Mouse (Mus musculus): Measurements from ENCODE around the gene Serinc4. TPM values are rescaled to one million over a fixed set of nuclear protein-coding genes. Genes with fewer than 3 reads are reported as not detected.

Serinc4 gene
- polyA plus RNA-seq, 1 experiment: not detected

DNA sequence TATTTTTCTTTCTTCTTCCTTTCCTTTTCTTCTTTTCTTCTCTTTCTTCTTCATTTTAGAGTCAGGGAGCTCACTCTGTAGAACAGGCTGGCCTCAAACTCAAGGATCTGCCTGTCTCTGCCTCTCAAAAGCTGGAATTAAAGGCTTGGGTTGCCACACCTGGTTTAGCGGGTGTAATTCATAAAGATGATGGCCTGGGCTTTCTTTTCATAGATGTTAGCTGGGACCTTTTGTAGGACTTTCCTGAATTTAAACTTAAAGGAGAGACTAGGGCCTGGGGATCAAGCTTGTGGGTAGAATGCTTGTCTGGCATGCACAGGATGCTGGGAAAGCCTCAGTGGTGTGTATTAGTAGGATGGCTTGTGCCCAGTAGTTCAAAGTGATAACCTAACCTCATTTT, 12.4 kb downstream of the Serinc4 start, which contains the start of gene Ell3:
Gene Ell3, minus strand, starts transcription at position 101 of the 400 bp plus-strand sequence.
- 91% methylated on average over 1 of the region's 1 CpGs for WGBS
- Histone ChIP-seq H3K4me3 (replicated peaks; ENCODE audit: control insufficient read depth, low read depth, low read length) (no peak within 1 kb of the TSS), H3K27ac (ENCODE audit: control insufficient read depth, insufficient read depth, low read depth, low read length, poor library complexity) (no peak within 1 kb of the TSS), H3K4me1 (ENCODE audit: control insufficient read depth, insufficient read depth, low read length) (peaks cover 1% of the 10 kb centered on the region; the same call in 1 of the 2 replicates)
- TF ChIP-seq CTCF (IDR thresholded peaks at IDR 0.05; ENCODE audit: control insufficient read depth, insufficient read depth, low read length) (no peak), POLR2A (IDR thresholded peaks at IDR 0.05; ENCODE audit: borderline replicate concordance, control insufficient read depth, low read depth, low read length) (no peak)

GRCm38 (mm10) chr2:121443068-121443349, 13.6 kb downstream of the Serinc4 start:
- no peak for TF ChIP-seq POLR2A (IDR thresholded peaks at IDR 0.05; ENCODE audit: borderline replicate concordance, control insufficient read depth, low read depth, low read length)
- no peak for TF ChIP-seq CTCF (IDR thresholded peaks at IDR 0.05; ENCODE audit: control insufficient read depth, insufficient read depth, low read length)
- WGBS: 5% methylated on average over 8 of the region's 8 CpGs
- H3K4me3 ChIP-seq (replicated peaks; ENCODE audit: control insufficient read depth, low read depth, low read length): peak overlapping the region; percentile 64
- H3K27ac ChIP-seq (ENCODE audit: control insufficient read depth, insufficient read depth, low read depth, low read length, poor library complexity): no peak overlapping the region
- peaks cover 1% of the 10 kb centered on the region; the same call in 1 of the 2 replicates for H3K4me1 ChIP-seq (ENCODE audit: control insufficient read depth, insufficient read depth, low read length)

DNA sequence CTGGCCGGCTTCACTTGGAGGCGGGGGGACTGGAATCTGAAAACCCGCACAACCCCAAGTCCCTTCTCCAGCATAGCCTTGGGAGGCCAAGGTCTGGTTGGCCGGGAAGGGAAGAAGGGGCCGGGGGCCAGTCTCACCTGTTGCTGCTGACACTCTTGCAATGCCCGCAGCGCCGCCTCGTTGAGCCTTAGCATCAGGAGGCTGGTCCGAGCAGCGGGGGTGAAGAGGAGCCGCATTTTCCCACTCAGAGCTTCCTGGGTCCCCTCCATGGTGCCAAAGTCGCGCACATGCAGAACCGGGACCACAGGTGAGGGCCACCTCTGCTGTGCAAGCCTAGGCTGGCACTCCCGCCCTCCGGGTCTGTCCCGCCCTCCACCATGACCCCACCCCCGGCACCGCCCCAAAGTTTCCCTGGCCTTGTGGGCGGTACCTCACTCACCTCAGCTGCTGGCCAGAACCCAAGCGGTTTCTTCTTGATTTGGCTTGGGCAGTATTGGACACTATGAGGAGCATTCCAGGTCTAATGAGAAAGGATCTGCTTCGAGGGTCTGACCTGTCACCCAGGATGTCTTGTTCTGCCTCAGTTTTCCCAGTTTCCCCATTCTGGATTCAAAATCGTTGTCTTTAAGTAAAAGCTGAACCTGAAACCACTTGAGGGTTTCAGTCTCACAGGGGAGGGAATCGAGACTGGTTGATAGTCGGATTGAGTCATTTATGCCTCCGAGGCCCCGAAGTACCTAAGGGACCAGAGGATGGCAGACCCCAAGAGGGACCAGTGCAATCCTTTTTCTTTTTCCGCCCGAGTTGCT, 14.1 kb downstream of the Serinc4 start:
- peak overlapping the region; percentile 64 for H3K4me3 ChIP-seq (replicated peaks; ENCODE audit: control insufficient read depth, low read depth, low read length)
- peak overlapping the region; percentile 13; the same call in 1 of the 2 replicates for H3K27ac ChIP-seq (ENCODE audit: control insufficient read depth, insufficient read depth, low read depth, low read length, poor library complexity)
- peaks cover 1% of the 10 kb centered on the region; the same call in 1 of the 2 replicates for H3K4me1 ChIP-seq (ENCODE audit: control insufficient read depth, insufficient read depth, low read length)
- under 1% methylated on average over 30 of the region's 30 CpGs for WGBS
- TF ChIP-seq POLR2A (IDR thresholded peaks at IDR 0.05; ENCODE audit: borderline replicate concordance, control insufficient read depth, low read depth, low read length): no peak
- no peak for TF ChIP-seq CTCF (IDR thresholded peaks at IDR 0.05; ENCODE audit: control insufficient read depth, insufficient read depth, low read length)

GRCm38 (mm10) chr2:121441800-121442199, 14.8 kb downstream of the Serinc4 start:
- TF ChIP-seq POLR2A (IDR thresholded peaks at IDR 0.05; ENCODE audit: borderline replicate concordance, control insufficient read depth, low read depth, low read length) (no peak), CTCF (IDR thresholded peaks at IDR 0.05; ENCODE audit: control insufficient read depth, insufficient read depth, low read length) (no peak)
- peak overlapping the region; percentile 64 for H3K4me3 ChIP-seq (replicated peaks; ENCODE audit: control insufficient read depth, low read depth, low read length)
- WGBS: 26% methylated on average over 11 of the region's 11 CpGs
- H3K4me1 ChIP-seq (ENCODE audit: control insufficient read depth, insufficient read depth, low read length): peaks cover 1% of the 10 kb centered on the region; the same call in 1 of the 2 replicates
- H3K27ac ChIP-seq (ENCODE audit: control insufficient read depth, insufficient read depth, low read depth, low read length, poor library complexity): peak overlapping the region; percentile 13; the same call in 1 of the 2 replicates

DNA sequence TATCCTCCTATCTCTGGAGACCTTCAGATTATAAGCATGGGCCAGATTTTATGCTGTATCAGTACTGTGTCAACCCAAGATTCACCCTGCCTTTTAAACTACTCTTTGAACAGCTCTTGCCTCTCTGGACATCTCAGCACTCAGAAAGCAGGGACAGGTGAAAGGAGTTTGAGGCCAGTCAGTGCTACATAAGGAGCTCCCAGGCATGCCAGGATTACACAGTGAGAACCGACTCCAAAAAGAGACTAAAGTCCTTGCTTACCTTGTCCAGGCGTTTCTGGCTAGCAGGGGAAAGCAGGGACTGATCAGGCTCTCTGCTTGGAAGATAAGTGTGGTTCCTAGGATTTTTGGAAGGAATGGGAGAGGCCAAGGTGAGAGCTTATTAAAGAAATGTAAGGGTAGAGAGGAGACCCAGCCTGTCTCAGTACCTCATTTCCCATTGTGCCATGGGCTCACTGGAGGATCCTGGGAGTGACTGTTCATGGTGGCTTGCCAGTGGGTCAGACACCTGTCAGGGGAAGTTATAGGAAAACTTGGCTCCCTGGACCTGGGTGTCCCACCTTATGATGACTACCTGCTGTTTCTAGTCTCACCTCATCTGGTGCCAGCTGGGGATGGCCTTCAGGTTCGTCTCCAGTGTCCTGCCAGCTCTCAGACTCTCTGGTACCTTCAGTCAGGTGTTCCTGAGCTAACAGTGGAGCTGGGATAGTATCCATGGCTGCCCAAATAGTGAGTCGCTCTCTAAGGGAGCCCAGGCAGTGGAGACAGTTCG, 15.6 kb downstream of the Serinc4 start:
- no peak overlapping the region for H3K4me3 ChIP-seq (replicated peaks; ENCODE audit: control insufficient read depth, low read depth, low read length)
- 72% methylated on average over 5 of the region's 5 CpGs for WGBS
- H3K27ac ChIP-seq (ENCODE audit: control insufficient read depth, insufficient read depth, low read depth, low read length, poor library complexity): no peak overlapping the region
- TF ChIP-seq CTCF (IDR thresholded peaks at IDR 0.05; ENCODE audit: control insufficient read depth, insufficient read depth, low read length) (no peak), POLR2A (IDR thresholded peaks at IDR 0.05; ENCODE audit: borderline replicate concordance, control insufficient read depth, low read depth, low read length) (no peak)
- H3K4me1 ChIP-seq (ENCODE audit: control insufficient read depth, insufficient read depth, low read length): peaks cover 1% of the 10 kb centered on the region; the same call in 1 of the 2 replicates

- Histone ChIP-seq H3K4me1 (ENCODE audit: control insufficient read depth, insufficient read depth, low read length) (peaks cover 1% of the 10 kb centered on the region; the same call in 1 of the 2 replicates), H3K4me3 (replicated peaks; ENCODE audit: control insufficient read depth, low read depth, low read length) (no peak overlapping the region), H3K27ac (ENCODE audit: control insufficient read depth, insufficient read depth, low read depth, low read length, poor library complexity) (no peak overlapping the region)
- 76% methylated on average over 4 of the region's 4 CpGs for WGBS
- TF ChIP-seq POLR2A (IDR thresholded peaks at IDR 0.05; ENCODE audit: borderline replicate concordance, control insufficient read depth, low read depth, low read length) (no peak), CTCF (IDR thresholded peaks at IDR 0.05; ENCODE audit: control insufficient read depth, insufficient read depth, low read length) (no peak)
Observed at GRCm38 (mm10) chr2:121439746-121440145, 16.8 kb downstream of the Serinc4 start.

- TF ChIP-seq CTCF (IDR thresholded peaks at IDR 0.05; ENCODE audit: control insufficient read depth, insufficient read depth, low read length) (0 out of 2 replicates have a peak, but pooled peaks have one; percentile 17), POLR2A (IDR thresholded peaks at IDR 0.05; ENCODE audit: borderline replicate concordance, control insufficient read depth, low read depth, low read length) (no peak)
- Histone ChIP-seq H3K27ac (ENCODE audit: control insufficient read depth, insufficient read depth, low read depth, low read length, poor library complexity) (no peak overlapping the region), H3K4me1 (ENCODE audit: control insufficient read depth, insufficient read depth, low read length) (no peaks in the 10 kb centered on the region), H3K4me3 (replicated peaks; ENCODE audit: control insufficient read depth, low read depth, low read length) (no peak overlapping the region)
- 96% methylated on average over 1 of the region's 1 CpGs for WGBS
Observed at GRCm38 (mm10) chr2:121434854-121435253, 21.7 kb downstream of the Serinc4 start.

- WGBS: 85% methylated on average over 2 of the region's 2 CpGs
Observed at GRCm38 (mm10) chr2:121425890-121426289, 30.7 kb downstream of the Serinc4 start.

More at GRCm38 (mm10) chr2:121425890-121426289, 30.7 kb downstream of the Serinc4 start:
- Histone ChIP-seq H3K4me1 (ENCODE audit: control insufficient read depth, insufficient read depth, low read length) (no peaks in the 10 kb centered on the region), H3K4me3 (replicated peaks; ENCODE audit: control insufficient read depth, low read depth, low read length) (no peak overlapping the region), H3K27ac (ENCODE audit: control insufficient read depth, insufficient read depth, low read depth, low read length, poor library complexity) (no peak overlapping the region)
- TF ChIP-seq CTCF (IDR thresholded peaks at IDR 0.05; ENCODE audit: control insufficient read depth, insufficient read depth, low read length) (no peak), POLR2A (IDR thresholded peaks at IDR 0.05; ENCODE audit: borderline replicate concordance, control insufficient read depth, low read depth, low read length) (no peak)
